Mouse (Mus musculus) left cerebral cortex, postnatal 4 days (tissue): Measurements from ENCODE around the gene Gm36245. TPM values are rescaled to one million over a fixed set of nuclear protein-coding genes. Genes with fewer than 3 reads are reported as not detected.

Experiments used
- total RNA-seq, 2 experiments: library from RNA; stranded (reverse); gene quantifications; 2 replicates each; pipeline ENCODE4 v1.2.3; 2021

Gene Gm36245
- total RNA-seq, 2 experiments from 2014 or later = not detected

Other genes with a start within 250 kb of the Gm36245 start
- not detected for gene Apol7a, start 200.1 kb upstream of the Gm36245 start, total RNA-seq
- under 1 TPM in 1 of 2 experiments, not detected in 1; 0.22 TPM for gene Apol9a, start 188.1 kb upstream of the Gm36245 start, total RNA-seq
- not detected for gene Apol7b, start 151.8 kb upstream of the Gm36245 start, total RNA-seq
- not detected for gene Apol10a, start 122.2 kb upstream of the Gm36245 start, total RNA-seq
- not detected for gene Apol11a, start 91.0 kb upstream of the Gm36245 start, total RNA-seq
- not detected for gene Apol7c, start 65.9 kb upstream of the Gm36245 start, total RNA-seq
- not detected for gene 1700025B11Rik, start 37.4 kb upstream of the Gm36245 start, total RNA-seq
- gene Apol10b, start 3.1 kb upstream of the Gm36245 start, total RNA-seq = not detected
- not detected for gene Apol11b, start 44.0 kb downstream of the Gm36245 start, total RNA-seq
- not detected for gene Apol7e, start 99.6 kb downstream of the Gm36245 start, total RNA-seq
- gene Apol9b, start 129.8 kb downstream of the Gm36245 start, total RNA-seq = under 1 TPM in 1 of 2 experiments, not detected in 1; 0.22 TPM
- under 1 TPM; 0.48 to 0.97 TPM for gene Apol8, start 157.7 kb downstream of the Gm36245 start, total RNA-seq
- gene Myh9, start 242.9 kb downstream of the Gm36245 start, total RNA-seq = 10 to 100 TPM; 59.5 to 63.4 TPM